Mouse (Mus musculus): ENCODE results near the gene Hoxa2. TPM values are rescaled to one million over a fixed set of nuclear protein-coding genes. Genes with fewer than 3 reads are reported as not detected.

Hoxa2 gene
- polyA plus RNA-seq (2012; ENCODE audit: low replicate concordance) = 0.08 and 0.29 TPM in 2 replicates

GRCm38 (mm10) chr6:52164626-52165440, at the start of gene Hoxa2:
Gene Hoxa2 (minus strand): TSS chr6:52164831.

GRCm38 (mm10) chr6:52213119-52213986, 48.7 kb upstream of the Hoxa2 start, which contains the start of the genes Hoxa3 and Gm28308:
Gene Hoxa3 (minus strand): TSS chr6:52213336.
Gene Gm28308 (minus strand): TSS chr6:52213339.

GRCm38 (mm10) chr6:52208072-52208867, 43.6 kb upstream of the Hoxa2 start, which contains the start of gene Hoxa6:
Gene Hoxa6 (minus strand): TSS chr6:52208722.

GRCm38 (mm10) chr6:52204050-52204752, 39.6 kb upstream of the Hoxa2 start, which contains the start of gene Hoxa5:
Gene Hoxa5 (minus strand): TSS chr6:52204587.

GRCm38 (mm10) chr6:52190906-52191810, 26.5 kb upstream of the Hoxa2 start, which contains the start of gene Hoxa4:
Gene Hoxa4 (minus strand): TSS chr6:52191753.

GRCm38 (mm10) chr6:52177061-52177735, 12.6 kb upstream of the Hoxa2 start, which contains the start of gene 5730596B20Rik:
Gene 5730596B20Rik (plus strand): TSS chr6:52177498.

GRCm38 (mm10) chr6:52158276-52159051, 6.2 kb downstream of the Hoxa2 start, which contains the start of gene Hoxa1:
Gene Hoxa1 (minus strand): TSS chr6:52158317.

Other genes starting within 250 kb of the Hoxa2 start
- gene Skap2, start 152.3 kb downstream of the Hoxa2 start, polyA plus RNA-seq (2012; ENCODE audit: low replicate concordance) = 5.0 and 6.7 TPM in 2 replicates
- 0.08 TPM in 1 of 2 replicates, not detected in the other for gene Hoxa1, start 6.5 kb downstream of the Hoxa2 start, polyA plus RNA-seq (2012; ENCODE audit: low replicate concordance)
- not detected in 2 replicates for gene 5730596B20Rik, start 12.7 kb upstream of the Hoxa2 start, polyA plus RNA-seq (2012; ENCODE audit: low replicate concordance)
- gene Hoxa4, start 26.9 kb upstream of the Hoxa2 start, polyA plus RNA-seq (2012; ENCODE audit: low replicate concordance) = 0.30 and 0.90 TPM in 2 replicates
- 0.49 and 0.99 TPM in 2 replicates for gene Hoxa5, start 39.8 kb upstream of the Hoxa2 start, polyA plus RNA-seq (2012; ENCODE audit: low replicate concordance)
- gene Hoxa6, start 43.9 kb upstream of the Hoxa2 start, polyA plus RNA-seq (2012; ENCODE audit: low replicate concordance) = 0.24 and 1.5 TPM in 2 replicates
- gene Hoxa3, start 48.5 kb upstream of the Hoxa2 start, polyA plus RNA-seq (2012; ENCODE audit: low replicate concordance) = 0.93 and 2.4 TPM in 2 replicates
- 0.20 TPM in 1 of 2 replicates, not detected in the other for gene Gm28308, start 48.5 kb upstream of the Hoxa2 start, polyA plus RNA-seq (2012; ENCODE audit: low replicate concordance)
- 1.9 and 4.9 TPM in 2 replicates for gene Hoxa7, start 57.0 kb upstream of the Hoxa2 start, polyA plus RNA-seq (2012; ENCODE audit: low replicate concordance)
- gene Hoxa9, start 66.3 kb upstream of the Hoxa2 start, polyA plus RNA-seq (2012; ENCODE audit: low replicate concordance) = 0.96 and 1.6 TPM in 2 replicates
- gene Hoxa10, start 76.0 kb upstream of the Hoxa2 start, polyA plus RNA-seq (2012; ENCODE audit: low replicate concordance) = not detected in 2 replicates
- not detected in 2 replicates for gene Hoxa11, start 81.0 kb upstream of the Hoxa2 start, polyA plus RNA-seq (2012; ENCODE audit: low replicate concordance)
- gene Hoxa13, start 96.0 kb upstream of the Hoxa2 start, polyA plus RNA-seq (2012; ENCODE audit: low replicate concordance) = not detected in 2 replicates
- not detected in 2 replicates for gene Evx1, start 148.7 kb upstream of the Hoxa2 start, polyA plus RNA-seq (2012; ENCODE audit: low replicate concordance)

Measured in hematopoietic multipotent progenitor cell, adult 10-12 weeks (in vitro differentiated cells).